Mouse (Mus musculus) macrophage (primary cell): ENCODE measurements around the gene Tubd1. TPM values are rescaled to one million over a fixed set of nuclear protein-coding genes. Genes with fewer than 3 reads are reported as not detected.
A peak's percentile ranks its signal among the peaks of the same experiment; 100 is the strongest.

ENCODE experiments used
- H3K27ac ChIP-seq: fragments of 350-480 bp; formaldehyde crosslinking; 2 replicates; pipeline ENCODE4 v1.9.0; 2021
- H3K36me3 ChIP-seq: fragments of 350-480 bp; formaldehyde crosslinking; 2 replicates; pipeline ENCODE4 v1.9.0; 2021; ENCODE audit errors: inconsistent target
- H3K4me3 ChIP-seq: fragments of 350-480 bp; formaldehyde crosslinking; 2 replicates; pipeline ENCODE4 v1.9.0; 2021; ENCODE audit errors: inconsistent target
- H3K79me2 ChIP-seq: fragments of 350-480 bp; formaldehyde crosslinking; 2 replicates; pipeline ENCODE4 v1.9.0; 2021; ENCODE audit errors: inconsistent target
- WGBS: methylation state at CpG from one replicate; pipeline ENCODE4 v1.1.7; 2026; ENCODE audit warnings: inconsistent platforms; ENCODE audit not compliant: missing documents; 5-methylcytosine and 5-hydroxymethylcytosine counted together
- polyA plus RNA-seq: library from polyadenylated mRNA; stranded (reverse); fragments of 250-400 nt; gene quantifications from 3 replicates; pipeline ENCODE4 v1.2.4, GENCODE M21; 2018; ENCODE audit warnings: inconsistent platforms

Gene Tubd1
- polyA plus RNA-seq, 1 experiment from 2014 or later = 4.5 TPM

DNA sequence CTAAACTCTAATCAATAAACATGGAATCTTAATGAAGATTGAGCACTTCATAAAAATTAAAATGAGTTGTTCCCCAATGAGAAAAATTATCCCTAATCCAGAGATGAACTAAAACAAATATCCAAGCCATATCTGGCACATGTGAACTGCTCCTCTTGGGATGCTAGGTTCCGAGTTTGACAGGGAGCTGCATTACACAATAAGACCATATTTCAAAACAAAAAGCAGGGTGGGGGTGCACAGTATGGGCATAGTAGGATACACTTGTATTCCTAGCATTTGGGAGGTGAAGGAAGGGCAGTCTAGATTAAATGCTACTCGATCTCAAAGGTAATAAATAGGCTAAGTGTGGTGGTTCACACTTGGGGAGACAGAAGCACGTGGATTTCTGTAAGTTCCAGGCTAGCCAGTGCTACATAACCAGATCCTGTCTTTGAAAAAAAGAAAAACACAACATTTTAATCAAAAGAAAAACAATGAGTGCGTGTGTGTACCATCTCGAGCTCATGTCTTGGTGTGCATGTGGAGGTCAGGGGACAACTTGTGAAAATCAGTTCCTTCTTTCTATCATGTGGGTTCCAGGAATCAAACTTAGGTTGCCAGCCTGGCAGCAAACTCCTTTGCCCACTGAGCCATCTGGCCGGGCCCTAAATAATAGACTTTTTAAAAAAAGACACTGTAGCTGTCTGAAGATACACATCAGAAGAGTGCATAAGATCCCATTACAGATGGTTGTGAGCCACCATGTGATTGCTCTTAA lies 4.9 kb upstream of the Tubd1 start:
- 78% methylated on average over 5 of the region's 6 CpGs for WGBS
- Histone ChIP-seq H3K4me3 (no peak overlapping the region), H3K79me2 (peaks cover 93% of the 10 kb centered on the region), H3K27ac (no peak overlapping the region), H3K36me3 (no peaks in the 10 kb centered on the region)

GRCm38 (mm10) chr11:86540476-86540845 lies 4.3 kb upstream of the Tubd1 start:
- Histone ChIP-seq H3K4me3 (no peak overlapping the region), H3K27ac (no peak overlapping the region), H3K79me2 (peaks cover 88% of the 10 kb centered on the region), H3K36me3 (no peaks in the 10 kb centered on the region)
- 83% methylated on average over 2 of the region's 2 CpGs for WGBS

DNA sequence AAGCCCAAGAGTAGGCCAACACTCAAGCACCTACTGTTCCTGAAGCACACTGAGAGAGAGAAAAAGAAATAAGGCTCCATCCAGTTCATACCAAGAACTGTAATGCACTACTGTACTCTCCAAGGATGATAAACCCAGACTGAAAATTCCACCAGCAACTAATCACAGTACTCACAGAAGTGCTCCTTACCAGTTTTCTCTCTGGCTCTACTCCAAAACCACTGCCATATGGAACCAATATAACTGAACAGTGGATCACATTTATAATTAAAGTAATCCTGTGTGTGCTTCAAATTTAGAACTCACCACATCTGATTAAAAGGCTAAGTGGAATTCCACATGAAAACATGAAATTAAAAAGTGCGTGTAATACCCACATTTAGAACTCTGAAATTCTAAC lies 1.9 kb upstream of the Tubd1 start:
- H3K36me3 ChIP-seq = no peaks in the 10 kb centered on the region
- H3K79me2 ChIP-seq = peaks cover 80% of the 10 kb centered on the region
- no peak overlapping the region for H3K27ac ChIP-seq
- H3K4me3 ChIP-seq = no peak overlapping the region
- 93% methylated on average over 1 of the region's 1 CpGs for WGBS

GRCm38 (mm10) chr11:86543960-86544638 lies 692 bp upstream of the Tubd1 start:
- H3K27ac ChIP-seq = peak overlapping the region; percentile 79; the same call in 1 of the 2 replicates
- no peaks in the 10 kb centered on the region for H3K36me3 ChIP-seq
- peaks cover 67% of the 10 kb centered on the region for H3K79me2 ChIP-seq
- peak overlapping the region; percentile 58 for H3K4me3 ChIP-seq
- WGBS = under 1% methylated on average over 45 of the region's 50 CpGs

- peaks cover 53% of the 10 kb centered on the region for H3K79me2 ChIP-seq
- H3K27ac ChIP-seq = peak overlapping the region; percentile 79
- no peaks in the 10 kb centered on the region for H3K36me3 ChIP-seq
- WGBS = 74% methylated on average over 8 of the region's 8 CpGs
- peak overlapping the region; percentile 58 for H3K4me3 ChIP-seq
Measured at GRCm38 (mm10) chr11:86545556-86545955, 765 bp downstream of the Tubd1 start.

- WGBS = 86% methylated on average over 1 of the region's 1 CpGs
Measured at GRCm38 (mm10) chr11:86547412-86547811, 2.6 kb downstream of the Tubd1 start.

DNA sequence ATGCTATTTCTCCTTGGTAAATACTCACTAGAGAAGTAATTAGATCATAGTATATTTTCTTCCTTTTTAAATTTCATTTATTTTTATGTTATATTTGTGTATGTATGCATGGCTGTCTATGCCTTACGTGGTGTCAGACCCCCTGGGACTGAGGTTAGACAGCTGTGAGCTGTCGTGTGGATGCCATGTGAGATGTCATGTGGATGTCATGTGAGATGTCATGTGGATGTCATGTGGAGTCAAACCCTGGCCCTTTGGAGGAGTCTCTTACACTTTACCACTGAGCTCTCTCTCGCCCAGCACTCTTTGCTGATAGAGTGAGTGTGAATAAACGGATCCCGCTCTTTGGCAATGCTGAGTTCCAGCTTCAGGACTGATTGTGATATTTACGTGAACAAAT lies 8.7 kb downstream of the Tubd1 start:
- H3K4me3 ChIP-seq = no peak overlapping the region
- peak overlapping the region; percentile 28; the same call in 1 of the 2 replicates for H3K27ac ChIP-seq
- H3K36me3 ChIP-seq = peaks cover 9% of the 10 kb centered on the region
- no peaks in the 10 kb centered on the region for H3K79me2 ChIP-seq
- 87% methylated on average over 6 of the region's 6 CpGs for WGBS

More at GRCm38 (mm10) chr11:86547412-86547811, 2.6 kb downstream of the Tubd1 start:
- Histone ChIP-seq H3K27ac (no peak overlapping the region), H3K36me3 (no peaks in the 10 kb centered on the region), H3K79me2 (peaks cover 34% of the 10 kb centered on the region), H3K4me3 (no peak overlapping the region)

DNA sequence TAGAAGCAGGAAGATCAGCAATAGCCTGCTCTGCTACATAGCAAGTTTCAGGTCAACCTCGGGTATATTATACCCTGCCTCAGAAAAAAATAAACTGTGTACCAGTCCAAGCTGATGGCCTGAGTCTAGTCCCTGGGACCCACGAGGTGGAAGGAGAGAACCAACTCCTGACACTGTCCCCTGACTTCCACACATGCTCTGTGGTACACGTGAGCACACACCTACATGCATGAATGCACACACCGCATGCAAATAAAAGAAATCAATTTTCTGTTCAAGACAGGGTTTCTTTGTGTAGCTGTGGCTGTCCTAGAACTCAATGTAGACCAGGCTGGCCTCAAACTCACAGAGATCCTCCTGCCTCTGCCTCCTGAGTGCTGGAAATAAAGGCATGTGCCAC lies 13.5 kb downstream of the Tubd1 start:
- peaks cover 35% of the 10 kb centered on the region for H3K36me3 ChIP-seq
- H3K4me3 ChIP-seq = no peak overlapping the region
- H3K27ac ChIP-seq = no peak overlapping the region
- 100% methylated on average over 4 of the region's 4 CpGs for whole genome bisulfite sequencing
- no peaks in the 10 kb centered on the region for H3K79me2 ChIP-seq

DNA sequence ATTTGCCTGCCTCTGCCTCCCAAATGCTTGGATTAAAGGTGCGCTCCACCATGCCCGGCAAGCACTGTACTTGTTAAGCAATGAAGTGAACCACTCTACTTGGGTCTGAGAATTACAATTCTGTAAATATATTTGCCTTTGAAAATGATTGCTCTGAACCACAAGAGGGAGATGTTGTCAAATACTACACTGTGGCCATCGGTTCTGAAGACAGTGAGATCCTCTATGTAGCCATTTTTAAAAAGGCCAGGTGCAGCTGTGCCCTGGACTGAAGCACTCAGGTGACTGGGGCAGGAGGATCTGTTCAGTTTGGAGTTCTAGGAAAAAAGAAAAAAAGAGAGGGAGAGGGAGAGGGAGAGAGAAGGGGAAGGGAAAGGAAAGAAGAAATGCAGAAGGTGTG lies 23.6 kb downstream of the Tubd1 start:
- peak overlapping the region; percentile 89 for H3K27ac ChIP-seq
- WGBS = 48% methylated on average over 3 of the region's 3 CpGs
- H3K36me3 ChIP-seq = no peaks in the 10 kb centered on the region

DNA sequence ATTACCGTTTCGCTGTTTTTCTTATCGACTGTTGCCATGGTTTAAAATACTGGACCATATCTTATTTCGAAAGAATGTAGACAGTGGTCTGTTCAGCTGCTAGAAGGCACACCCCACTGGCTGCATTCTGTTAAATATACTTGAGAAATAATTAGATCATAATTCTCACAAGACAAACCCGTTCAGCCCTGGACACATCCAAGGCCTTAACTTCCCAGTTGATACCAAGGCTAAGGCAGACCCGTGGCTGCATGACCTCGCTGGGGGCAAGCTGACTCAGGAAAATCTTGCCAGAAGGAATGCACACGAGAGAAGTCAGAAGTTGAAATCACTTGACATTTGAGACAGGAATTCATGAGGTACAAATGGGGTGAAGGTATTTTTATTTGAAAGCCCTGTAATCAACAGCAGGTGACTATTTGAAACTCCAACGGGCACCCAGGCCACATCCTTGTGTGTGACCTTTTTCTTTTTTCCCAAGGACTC lies 25.5 kb downstream of the Tubd1 start:
- WGBS = 52% methylated on average over 9 of the region's 9 CpGs
- H3K4me3 ChIP-seq = no peak overlapping the region
- no peaks in the 10 kb centered on the region for H3K36me3 ChIP-seq
- H3K27ac ChIP-seq = peak overlapping the region; percentile 89
- H3K79me2 ChIP-seq = no peaks in the 10 kb centered on the region

More for the DNA sequence above, 23.6 kb downstream of the Tubd1 start:
- no peaks in the 10 kb centered on the region for H3K79me2 ChIP-seq
- no peak overlapping the region for H3K4me3 ChIP-seq

DNA sequence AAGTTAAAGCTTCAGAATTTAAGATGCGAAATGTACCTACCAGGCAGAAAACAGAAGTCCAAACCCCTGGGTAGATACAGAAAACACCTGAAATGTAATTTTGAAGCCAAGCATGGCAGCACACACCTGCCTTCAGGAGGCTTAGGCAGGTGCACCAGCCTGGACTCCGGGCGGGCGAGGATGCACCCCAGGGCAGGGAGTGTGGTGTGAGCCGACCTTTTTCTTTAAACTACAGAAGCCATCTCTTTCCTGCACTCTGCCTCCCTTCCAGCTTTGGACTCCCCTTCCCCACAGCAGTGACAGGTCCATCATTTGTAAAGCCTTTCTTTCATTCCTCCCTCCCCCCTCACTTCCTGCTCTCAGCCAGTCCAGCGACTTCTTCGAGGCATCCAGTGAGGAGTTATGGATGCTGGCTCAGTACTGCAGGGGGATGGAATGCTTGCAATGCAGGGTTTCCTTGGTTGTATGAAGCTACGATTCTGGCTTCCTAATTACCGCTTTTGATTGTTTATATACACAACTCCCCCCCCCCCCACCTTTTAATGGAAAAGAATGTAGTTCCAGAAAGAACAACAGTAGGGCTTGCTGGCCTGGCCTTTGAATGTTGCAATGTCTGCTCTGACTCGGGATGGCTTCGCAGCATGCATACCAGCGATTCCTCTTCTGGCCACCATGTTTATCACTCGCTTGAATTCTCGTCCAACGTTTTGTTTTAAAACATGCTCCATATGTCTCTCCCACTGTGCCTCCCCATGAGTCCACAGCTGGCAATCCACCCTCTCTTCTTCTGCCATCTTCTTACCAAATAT lies 26.5 kb downstream of the Tubd1 start:
- no peaks in the 10 kb centered on the region for H3K79me2 ChIP-seq
- no peaks in the 10 kb centered on the region for H3K36me3 ChIP-seq
- WGBS = 86% methylated on average over 14 of the region's 15 CpGs
- no peak overlapping the region for H3K4me3 ChIP-seq
- peak overlapping the region; percentile 89 for H3K27ac ChIP-seq

DNA sequence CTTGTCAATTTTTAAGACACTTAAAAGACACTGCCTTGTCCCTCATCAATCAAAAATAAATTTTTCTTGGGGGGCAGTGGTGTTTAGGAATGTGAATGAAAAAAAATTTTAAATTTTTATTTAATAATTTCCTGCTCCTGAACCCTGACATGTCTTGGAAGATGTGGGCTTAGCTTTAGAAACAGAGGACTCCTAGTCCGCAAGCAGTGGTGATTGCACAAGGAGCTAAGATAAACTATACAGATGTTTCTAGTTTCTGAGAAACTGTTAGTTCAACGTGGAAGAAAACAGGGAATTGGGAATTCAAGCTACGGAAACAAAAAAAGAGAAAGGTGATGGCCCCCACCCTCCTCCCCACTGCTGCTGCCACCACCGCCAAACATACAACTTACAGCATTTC lies 27.1 kb downstream of the Tubd1 start:
- 84% methylated on average over 3 of the region's 4 CpGs for WGBS
- Histone ChIP-seq H3K4me3 (no peak overlapping the region), H3K79me2 (no peaks in the 10 kb centered on the region), H3K36me3 (no peaks in the 10 kb centered on the region), H3K27ac (peak overlapping the region; percentile 89; the same call in 1 of the 2 replicates)

- H3K4me3 ChIP-seq = no peak overlapping the region
- WGBS = 70% methylated on average over 2 of the region's 2 CpGs
Measured at GRCm38 (mm10) chr11:86572623-86573022, 27.8 kb downstream of the Tubd1 start.

DNA sequence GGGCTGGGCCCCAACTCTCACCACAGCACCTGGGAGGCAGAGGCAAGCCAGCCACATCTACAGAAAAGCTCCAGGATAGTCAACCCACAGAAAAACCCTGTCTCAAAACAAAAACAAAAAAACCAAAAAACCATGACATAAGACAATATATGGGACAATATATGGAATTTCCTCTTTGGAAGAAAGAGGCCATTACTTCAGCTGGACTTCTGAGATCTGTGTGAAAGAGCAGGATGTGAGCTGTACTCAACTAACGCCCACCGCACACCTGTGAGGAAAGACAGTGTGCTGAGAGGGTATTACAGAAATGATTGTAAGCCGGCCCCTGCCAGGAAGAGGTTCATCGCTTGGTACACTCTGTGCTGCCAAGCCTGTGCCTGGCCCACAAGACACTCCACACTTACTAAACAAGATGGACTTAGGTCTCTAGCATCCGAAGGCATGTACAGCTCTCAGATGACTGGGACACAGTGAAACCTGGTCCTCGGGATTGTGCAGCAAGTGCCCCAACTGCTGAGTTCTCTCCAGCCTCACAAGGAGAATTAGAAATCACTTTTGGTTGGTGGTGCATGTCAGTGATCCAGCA lies 28.9 kb downstream of the Tubd1 start:
- 94% methylated on average over 6 of the region's 6 CpGs for WGBS
- no peak overlapping the region for H3K4me3 ChIP-seq
- H3K36me3 ChIP-seq = no peaks in the 10 kb centered on the region
- H3K27ac ChIP-seq = no peak overlapping the region
- H3K79me2 ChIP-seq = no peaks in the 10 kb centered on the region

More at GRCm38 (mm10) chr11:86572623-86573022, 27.8 kb downstream of the Tubd1 start:
- Histone ChIP-seq H3K36me3 (no peaks in the 10 kb centered on the region), H3K27ac (no peak overlapping the region), H3K79me2 (no peaks in the 10 kb centered on the region)
